Mouse (Mus musculus): ENCODE data around the gene Tex14. TPM values are rescaled to one million over a fixed set of nuclear protein-coding genes. Genes with fewer than 3 reads are reported as not detected.
"Not testable (repeated sequence)": the region's sequence is repeated elsewhere in the genome, so short reads cannot be mapped to it uniquely, and the experiment has no call there.

Gene Tex14
- polyA plus RNA-seq, 2 experiments from 2014 or later: 0.28 to 1.1 TPM

GRCm38 (mm10) chr11:87426450-87427250 is 21.8 kb downstream of the Tex14 start:
- ATAC-seq: peak; percentile 65

GRCm38 (mm10) chr11:87427273-87428050 is 22.6 kb downstream of the Tex14 start:
- ATAC-seq: no peak

- ATAC-seq: no peak
These were observed 23.3 kb downstream of the Tex14 start for GRCm38 (mm10) chr11:87428051-87428673.

GRCm38 (mm10) chr11:87429363-87429762 is 24.5 kb downstream of the Tex14 start:
- no peak for ATAC-seq

- no peak for ATAC-seq
These were observed 25.5 kb downstream of the Tex14 start for GRCm38 (mm10) chr11:87430374-87430773.

- ATAC-seq: not testable (repeated sequence)
These were observed 26.9 kb downstream of the Tex14 start for GRCm38 (mm10) chr11:87431813-87432212.

- ATAC-seq: no peak
These were observed 27.6 kb downstream of the Tex14 start for GRCm38 (mm10) chr11:87432447-87432846.

- no peak for ATAC-seq
These were observed 28.2 kb downstream of the Tex14 start for GRCm38 (mm10) chr11:87432933-87433669.

GRCm38 (mm10) chr11:87435107-87435506 is 30.2 kb downstream of the Tex14 start:
- not testable (repeated sequence) for ATAC-seq

GRCm38 (mm10) chr11:87436326-87437232 is 31.7 kb downstream of the Tex14 start:
- ATAC-seq: no peak

GRCm38 (mm10) chr11:87439796-87440420 is 35.0 kb downstream of the Tex14 start:
- no peak for ATAC-seq

GRCm38 (mm10) chr11:87442643-87443372 is 37.9 kb downstream of the Tex14 start:
- peak; percentile 88 for ATAC-seq

GRCm38 (mm10) chr11:87443373-87443883 is 38.6 kb downstream of the Tex14 start:
- no peak for ATAC-seq

GRCm38 (mm10) chr11:87444056-87444455 is 39.2 kb downstream of the Tex14 start:
- not testable (repeated sequence) for ATAC-seq

GRCm38 (mm10) chr11:87444735-87445428 is 40.0 kb downstream of the Tex14 start:
- no peak for ATAC-seq

- not testable (repeated sequence) for ATAC-seq
These were observed 40.7 kb downstream of the Tex14 start for GRCm38 (mm10) chr11:87445593-87445992.

GRCm38 (mm10) chr11:87446159-87446558 is 41.3 kb downstream of the Tex14 start:
- ATAC-seq: no peak

- ATAC-seq: no peak
These were observed 42.6 kb downstream of the Tex14 start for GRCm38 (mm10) chr11:87447429-87447828.

- peak; percentile 75 for ATAC-seq
These were observed 43.2 kb downstream of the Tex14 start for GRCm38 (mm10) chr11:87448081-87448475.

Measured in CD4-positive, CD25-positive, alpha-beta regulatory T cell, adult 4 months (primary cell).